Mouse (Mus musculus) olfactory bulb, adult 2 months (tissue): ENCODE results near the gene Cox16.

Experiments
- CTCF ChIP-seq: fragments of 200-500 bp; IDR thresholded peaks from 2 replicates; pipeline ENCODE4 v1.5.1; 2012; ENCODE audit warnings: low read depth, mild to moderate bottlenecking, low read length, moderate library complexity; ENCODE audit not compliant: insufficient read depth
- POLR2A ChIP-seq: fragments of 200-500 bp; IDR thresholded peaks from 2 replicates; pipeline ENCODE4 v1.6.1; 2012; ENCODE audit warnings: mild to moderate bottlenecking, low read depth, low read length, moderate library complexity; ENCODE audit not compliant: insufficient read depth

- TF ChIP-seq CTCF (no peak), POLR2A (no peak)
These were observed 169.0 kb downstream of the Cox16 start for GRCm38 (mm10) chr12:81315953-81316352.
